Mouse (Mus musculus): ENCODE data around the gene Kcnh1. TPM values are rescaled to one million over a fixed set of nuclear protein-coding genes. Genes with fewer than 3 reads are reported as not detected.

The Kcnh1 gene
- polyA plus RNA-seq, 1 experiment from 2014 or later, result 0.81 TPM

DNA sequence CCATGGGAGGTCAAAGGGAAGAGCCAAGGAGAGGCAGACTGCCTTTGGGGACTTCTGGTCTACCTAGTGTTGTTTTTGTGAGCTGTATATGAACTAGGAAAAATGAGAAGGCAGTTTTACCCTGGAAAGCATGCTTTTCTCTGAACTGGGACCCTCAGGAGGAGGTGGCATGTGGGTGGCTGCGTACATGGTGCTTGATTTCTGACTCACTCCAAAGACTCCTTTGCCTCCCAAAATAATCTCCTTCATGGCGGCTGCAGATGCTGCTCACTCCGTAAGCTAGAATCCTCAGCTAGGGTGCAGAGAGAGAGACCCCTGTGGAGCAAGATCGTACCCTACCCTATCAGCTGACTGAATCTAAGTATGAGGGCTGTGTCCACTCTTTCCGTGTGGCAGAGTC lies 145.5 kb downstream of the Kcnh1 start:
- Histone ChIP-seq H3K4me2 (no peak overlapping the region), H3K36me3 (ENCODE audit: poor library complexity, severe bottlenecking) (no peaks in the 10 kb centered on the region), H3K27ac (no peak overlapping the region), H3K4me3 (no peak overlapping the region), H3K9ac (no peak overlapping the region), H3K27me3 (no peaks in the 10 kb centered on the region), H3K9me3 (replicated peaks) (peaks cover 14% of the 10 kb centered on the region), H3K4me1 (no peaks in the 10 kb centered on the region)
- WGBS, result 89% methylated on average over 5 of the region's 5 CpGs
- ATAC-seq, result no peak

- 77% methylated on average over 9 of the region's 9 CpGs for WGBS
- Histone ChIP-seq H3K36me3 (ENCODE audit: poor library complexity, severe bottlenecking) (no peaks in the 10 kb centered on the region), H3K4me2 (no peak overlapping the region), H3K27ac (no peak overlapping the region), H3K4me1 (no peaks in the 10 kb centered on the region), H3K9ac (no peak overlapping the region), H3K4me3 (no peak overlapping the region), H3K27me3 (no peaks in the 10 kb centered on the region), H3K9me3 (replicated peaks) (peaks cover 8% of the 10 kb centered on the region)
- ATAC-seq, result no peak
Measured at GRCm38 (mm10) chr1:192339361-192340077, 148.9 kb downstream of the Kcnh1 start.

DNA sequence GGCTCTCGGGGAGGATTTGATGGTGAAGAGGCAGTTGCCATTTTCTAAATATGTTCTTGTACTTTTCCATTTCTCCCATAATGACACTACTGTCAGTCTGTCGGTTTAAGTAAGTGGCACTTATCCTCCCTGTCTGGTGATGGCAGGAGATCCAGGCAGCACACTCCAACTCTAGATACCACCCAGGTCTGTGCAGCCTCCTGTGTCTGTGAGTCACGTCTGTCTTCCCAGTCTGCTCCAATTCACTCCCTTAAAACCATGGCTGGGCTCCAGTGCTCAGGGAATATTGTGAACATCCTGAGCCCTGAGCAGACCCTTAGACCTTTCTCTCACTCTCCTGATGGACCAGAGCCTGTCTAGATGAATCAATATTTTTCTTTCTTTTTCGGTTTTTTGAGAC lies 151.2 kb downstream of the Kcnh1 start:
- Histone ChIP-seq H3K9ac (no peak overlapping the region), H3K4me3 (no peak overlapping the region), H3K9me3 (replicated peaks) (peaks cover 8% of the 10 kb centered on the region), H3K27me3 (no peaks in the 10 kb centered on the region), H3K4me1 (no peaks in the 10 kb centered on the region), H3K36me3 (ENCODE audit: poor library complexity, severe bottlenecking) (no peaks in the 10 kb centered on the region), H3K27ac (no peak overlapping the region), H3K4me2 (no peak overlapping the region)
- 85% methylated on average over 4 of the region's 4 CpGs for WGBS
- ATAC-seq, result no peak

- 91% methylated on average over 4 of the region's 4 CpGs for WGBS
- no peak for ATAC-seq
- Histone ChIP-seq H3K36me3 (ENCODE audit: poor library complexity, severe bottlenecking) (no peaks in the 10 kb centered on the region), H3K9me3 (replicated peaks) (no peaks in the 10 kb centered on the region), H3K27me3 (no peaks in the 10 kb centered on the region), H3K9ac (no peak overlapping the region), H3K4me1 (no peaks in the 10 kb centered on the region), H3K27ac (no peak overlapping the region), H3K4me3 (no peak overlapping the region), H3K4me2 (no peak overlapping the region)
Measured at GRCm38 (mm10) chr1:192343996-192344395, 153.4 kb downstream of the Kcnh1 start.

DNA sequence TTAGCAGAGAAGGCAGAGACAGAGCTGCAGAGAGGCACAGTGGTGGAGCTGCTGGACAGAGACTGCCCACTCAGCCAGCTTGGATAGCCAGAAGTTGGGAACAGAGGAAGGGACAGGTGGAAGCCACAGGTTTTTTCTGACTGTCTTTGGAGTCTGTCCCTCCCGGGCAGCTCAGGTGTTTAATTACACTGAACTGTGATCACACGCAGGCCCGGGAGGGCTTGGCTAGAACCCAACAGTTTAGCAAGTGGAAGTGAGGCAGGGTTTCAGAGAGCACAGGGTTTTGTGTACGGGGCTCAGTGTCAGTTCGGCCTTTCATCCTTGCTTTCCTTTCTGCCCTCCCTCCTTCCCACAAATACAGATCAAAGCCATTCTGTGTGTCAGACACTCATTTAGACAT lies 156.8 kb downstream of the Kcnh1 start:
- Histone ChIP-seq H3K27ac (no peak overlapping the region), H3K4me2 (no peak overlapping the region), H3K9me3 (replicated peaks) (no peaks in the 10 kb centered on the region), H3K4me3 (no peak overlapping the region), H3K27me3 (no peaks in the 10 kb centered on the region), H3K9ac (no peak overlapping the region), H3K4me1 (no peaks in the 10 kb centered on the region), H3K36me3 (ENCODE audit: poor library complexity, severe bottlenecking) (no peaks in the 10 kb centered on the region)
- 71% methylated on average over 5 of the region's 5 CpGs for WGBS
- no peak for ATAC-seq

GRCm38 (mm10) chr1:192356231-192356630 lies 165.7 kb downstream of the Kcnh1 start:
- 86% methylated on average over 3 of the region's 3 CpGs for WGBS
- H3K36me3 ChIP-seq (ENCODE audit: poor library complexity, severe bottlenecking), result no peaks in the 10 kb centered on the region
- H3K27ac ChIP-seq, result no peak overlapping the region
- no peaks in the 10 kb centered on the region for H3K27me3 ChIP-seq
- no peak overlapping the region for H3K4me2 ChIP-seq
- H3K4me3 ChIP-seq, result no peak overlapping the region
- H3K9ac ChIP-seq, result no peak overlapping the region
- ATAC-seq, result no peak
- no peaks in the 10 kb centered on the region for H3K4me1 ChIP-seq
- H3K9me3 ChIP-seq (replicated peaks), result no peaks in the 10 kb centered on the region

DNA sequence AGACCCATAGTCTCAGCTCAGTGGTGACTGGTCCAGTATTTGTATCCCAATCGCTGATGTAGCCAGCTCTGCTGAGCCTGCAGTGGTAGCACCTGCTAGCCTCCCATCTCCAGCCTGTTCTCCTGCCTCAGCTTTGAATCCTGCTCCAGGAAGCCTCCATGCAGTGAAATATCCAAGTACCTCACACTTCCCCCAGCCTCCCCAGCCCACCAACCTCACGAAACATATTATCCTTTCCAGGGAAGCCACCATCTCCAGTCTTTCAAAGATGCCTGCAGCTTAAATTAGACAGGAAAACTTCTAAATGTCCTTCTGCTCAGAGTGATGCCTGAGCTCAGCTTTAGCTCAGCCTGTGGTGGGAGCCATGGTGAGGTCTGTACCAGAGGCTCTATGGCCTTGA lies 168.6 kb downstream of the Kcnh1 start:
- ATAC-seq, result no peak
- Histone ChIP-seq H3K9me3 (replicated peaks) (no peaks in the 10 kb centered on the region), H3K4me3 (no peak overlapping the region), H3K27me3 (no peaks in the 10 kb centered on the region), H3K36me3 (ENCODE audit: poor library complexity, severe bottlenecking) (no peaks in the 10 kb centered on the region), H3K4me2 (no peak overlapping the region), H3K27ac (no peak overlapping the region), H3K9ac (no peak overlapping the region), H3K4me1 (no peaks in the 10 kb centered on the region)
- WGBS, result 82% methylated on average over 2 of the region's 2 CpGs

- no peak for ATAC-seq
- H3K36me3 ChIP-seq (ENCODE audit: poor library complexity, severe bottlenecking), result no peaks in the 10 kb centered on the region
Measured at GRCm38 (mm10) chr1:192368336-192368735, 177.8 kb downstream of the Kcnh1 start.

GRCm38 (mm10) chr1:192371943-192372614 lies 181.5 kb downstream of the Kcnh1 start:
- H3K27me3 ChIP-seq, result no peaks in the 10 kb centered on the region
- H3K4me2 ChIP-seq, result no peak overlapping the region
- no peak overlapping the region for H3K4me3 ChIP-seq
- H3K9me3 ChIP-seq (replicated peaks), result no peaks in the 10 kb centered on the region
- peaks cover 9% of the 10 kb centered on the region for H3K4me1 ChIP-seq
- WGBS, result 85% methylated on average over 4 of the region's 4 CpGs
- no peak overlapping the region for H3K27ac ChIP-seq
- no peak for ATAC-seq
- H3K36me3 ChIP-seq (ENCODE audit: poor library complexity, severe bottlenecking), result no peaks in the 10 kb centered on the region
- no peak overlapping the region for H3K9ac ChIP-seq

More at GRCm38 (mm10) chr1:192368336-192368735, 177.8 kb downstream of the Kcnh1 start:
- no peak overlapping the region for H3K4me3 ChIP-seq
- peaks cover 9% of the 10 kb centered on the region for H3K4me1 ChIP-seq
- no peak overlapping the region for H3K4me2 ChIP-seq
- H3K27ac ChIP-seq, result no peak overlapping the region
- H3K27me3 ChIP-seq, result no peaks in the 10 kb centered on the region
- WGBS, result 28% methylated on average over 5 of the region's 5 CpGs
- H3K9me3 ChIP-seq (replicated peaks), result no peaks in the 10 kb centered on the region
- H3K9ac ChIP-seq, result no peak overlapping the region

- Histone ChIP-seq H3K9ac (no peak overlapping the region), H3K27ac (no peak overlapping the region), H3K4me3 (no peak overlapping the region), H3K9me3 (replicated peaks) (no peaks in the 10 kb centered on the region), H3K4me2 (no peak overlapping the region), H3K36me3 (ENCODE audit: poor library complexity, severe bottlenecking) (no peaks in the 10 kb centered on the region), H3K27me3 (no peaks in the 10 kb centered on the region), H3K4me1 (peaks cover 7% of the 10 kb centered on the region; the same call in 1 of the 2 replicates)
- WGBS, result 84% methylated on average over 4 of the region's 4 CpGs
- no peak for ATAC-seq
Measured at GRCm38 (mm10) chr1:192378546-192379075, 188.0 kb downstream of the Kcnh1 start.

DNA sequence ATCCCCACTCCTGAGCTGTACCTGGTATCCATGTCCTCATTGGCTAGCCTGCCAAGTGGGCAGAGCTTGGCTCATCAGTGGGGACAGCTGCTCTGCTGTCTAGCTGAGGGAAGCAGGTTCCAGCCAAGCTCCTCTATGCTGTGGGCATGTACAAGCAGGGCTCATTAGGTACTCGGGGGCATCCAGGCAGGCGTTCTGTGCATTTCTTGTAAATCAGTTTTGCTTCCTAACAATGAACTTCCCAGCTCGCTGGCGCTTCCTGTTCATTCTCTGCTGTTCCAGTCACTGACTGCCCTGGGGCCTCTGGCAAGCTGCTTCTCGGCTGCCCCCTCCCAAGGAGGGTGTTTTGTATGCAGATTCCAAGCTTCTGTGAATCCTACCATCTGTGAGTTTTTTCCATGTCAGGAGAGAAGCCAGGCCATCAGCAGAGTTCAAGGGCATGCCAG lies 190.0 kb downstream of the Kcnh1 start:
- Histone ChIP-seq H3K9me3 (replicated peaks) (no peaks in the 10 kb centered on the region), H3K36me3 (ENCODE audit: poor library complexity, severe bottlenecking) (no peaks in the 10 kb centered on the region), H3K27me3 (no peaks in the 10 kb centered on the region), H3K27ac (no peak overlapping the region), H3K4me2 (no peak overlapping the region), H3K4me3 (no peak overlapping the region), H3K4me1 (peaks cover 7% of the 10 kb centered on the region; the same call in 1 of the 2 replicates), H3K9ac (no peak overlapping the region)
- 45% methylated on average over 5 of the region's 5 CpGs for WGBS
- ATAC-seq, result peak; percentile 83

DNA sequence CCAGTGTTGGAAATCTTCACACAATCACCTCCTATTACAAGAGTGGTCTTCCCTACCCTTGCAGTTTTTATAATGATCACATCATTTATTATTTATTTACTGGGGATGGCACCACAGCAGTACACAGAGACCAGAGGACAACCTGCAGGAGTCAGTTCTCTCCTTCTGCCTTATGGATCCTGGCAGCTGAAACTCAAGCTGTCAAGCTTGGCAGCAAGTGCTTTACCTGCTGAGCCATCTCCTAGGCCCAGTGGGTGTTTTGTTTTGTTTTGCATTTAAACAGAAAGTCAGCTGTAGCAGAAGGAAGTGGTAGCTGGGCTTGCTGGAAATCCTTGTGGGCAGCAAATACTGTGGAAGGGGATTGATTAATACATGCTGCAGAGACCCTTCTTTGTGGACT lies 197.1 kb downstream of the Kcnh1 start:
- Histone ChIP-seq H3K27ac (no peak overlapping the region), H3K9me3 (replicated peaks) (no peaks in the 10 kb centered on the region), H3K27me3 (no peaks in the 10 kb centered on the region), H3K4me1 (no peaks in the 10 kb centered on the region), H3K36me3 (ENCODE audit: poor library complexity, severe bottlenecking) (no peaks in the 10 kb centered on the region), H3K4me3 (no peak overlapping the region), H3K4me2 (no peak overlapping the region), H3K9ac (no peak overlapping the region)
- ATAC-seq, result no peak

Data from forebrain, embryonic 13.5 days (tissue).